Mouse (Mus musculus): ENCODE measurements around the gene Ndufaf8. TPM values are rescaled to one million over a fixed set of nuclear protein-coding genes. Genes with fewer than 3 reads are reported as not detected.

Ndufaf8 gene
- polyA plus RNA-seq, 1 experiment from 2014 or later: 45.6 TPM

GRCm38 (mm10) chr11:120119108-120119507, 20.4 kb downstream of the Ndufaf8 start:
- WGBS: 95% methylated on average over 7 of the region's 7 CpGs
- no peak for ATAC-seq (ENCODE audit: low read depth)
- peaks cover 57% of the 10 kb centered on the region for H3K36me3 ChIP-seq
- no peaks in the 10 kb centered on the region for H3K27me3 ChIP-seq
- no peak overlapping the region for H3K27ac ChIP-seq (replicated peaks)
- H3K9me3 ChIP-seq: no peaks in the 10 kb centered on the region
- no peak overlapping the region for H3K4me3 ChIP-seq
- H3K4me1 ChIP-seq (replicated peaks): peaks cover 17% of the 10 kb centered on the region
- H3K9ac ChIP-seq: no peak overlapping the region
- H3K4me2 ChIP-seq: no peak overlapping the region

DNA sequence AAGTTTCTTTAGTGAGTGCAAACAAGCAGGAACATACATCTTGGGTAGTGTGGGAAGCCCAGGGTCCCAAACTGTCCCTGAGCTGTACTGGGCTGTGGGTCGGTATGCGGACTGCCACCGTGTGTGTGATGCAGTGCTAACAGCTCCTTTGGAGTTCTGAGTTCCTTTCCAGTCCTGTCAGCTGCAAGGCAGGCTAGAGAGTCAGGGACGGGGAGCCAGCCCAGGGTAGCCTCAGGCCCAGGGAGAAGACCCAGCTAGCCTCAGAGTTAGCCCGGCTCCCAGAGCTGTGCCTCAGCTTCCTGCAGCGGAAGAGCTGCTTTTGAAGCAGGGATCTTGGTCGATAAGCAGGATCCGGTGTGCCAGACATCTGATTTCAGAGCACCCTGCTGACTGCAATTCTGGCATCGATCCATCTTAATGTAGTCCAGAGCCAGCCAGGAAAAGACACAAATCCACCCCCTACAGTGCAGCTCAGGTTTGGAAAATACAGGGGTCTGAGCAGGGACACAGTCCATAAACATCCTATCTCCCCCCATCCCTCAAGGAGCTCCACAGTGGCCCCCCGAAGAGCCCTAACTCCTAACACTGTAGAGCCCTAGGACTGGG, 21.3 kb downstream of the Ndufaf8 start:
- H3K27me3 ChIP-seq: no peaks in the 10 kb centered on the region
- whole genome bisulfite sequencing: 69% methylated on average over 10 of the region's 10 CpGs

DNA sequence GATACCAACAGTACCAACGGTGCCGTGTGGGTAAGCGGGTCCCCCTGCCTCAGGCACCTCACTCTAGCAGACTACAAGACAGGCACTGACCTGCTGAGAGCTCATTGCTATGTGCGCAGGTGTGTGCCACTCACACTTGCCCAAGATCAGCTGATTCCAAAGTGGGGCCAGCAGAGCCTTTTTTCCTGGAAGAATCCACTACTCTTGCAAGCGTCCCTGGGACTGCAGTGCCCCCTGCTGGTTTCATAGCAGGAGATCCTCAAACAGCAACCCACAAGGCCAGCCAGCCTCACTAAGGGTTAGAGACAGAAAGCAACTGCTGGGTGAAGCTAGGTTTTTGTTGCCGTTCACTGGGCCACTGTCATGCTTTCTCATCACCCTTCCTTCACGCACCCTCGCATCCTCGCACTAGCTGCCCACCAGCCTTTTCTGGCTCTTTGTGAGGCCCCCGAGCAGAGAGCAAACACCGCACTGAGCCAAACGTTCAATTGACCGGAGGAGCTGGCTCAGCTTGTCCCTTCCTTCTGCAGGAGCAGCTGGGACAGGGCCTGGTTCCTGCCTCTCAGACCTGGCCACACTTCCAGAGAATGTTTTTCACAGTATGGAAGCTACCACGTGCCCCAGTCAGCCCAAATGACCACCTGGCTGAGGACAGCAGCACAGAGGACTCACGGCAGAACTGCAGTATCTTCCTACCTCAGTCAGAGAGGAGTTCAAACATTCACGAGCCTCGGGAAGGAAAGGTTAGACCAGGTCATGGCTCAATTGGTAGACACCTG, 22.1 kb downstream of the Ndufaf8 start:
- Histone ChIP-seq H3K9ac (no peak overlapping the region), H3K27ac (replicated peaks) (peak overlapping the region; percentile 72)

More for the DNA sequence above, 21.3 kb downstream of the Ndufaf8 start:
- Histone ChIP-seq H3K4me2 (no peak overlapping the region), H3K9me3 (no peaks in the 10 kb centered on the region), H3K36me3 (peaks cover 58% of the 10 kb centered on the region), H3K4me1 (replicated peaks) (peaks cover 17% of the 10 kb centered on the region), H3K4me3 (no peak overlapping the region), H3K9ac (0 out of 2 replicates have a peak overlapping the region, but pooled peaks have one; percentile 27), H3K27ac (replicated peaks) (peak overlapping the region; percentile 72)
- ATAC-seq (ENCODE audit: low read depth): peak; percentile 34; the same call in 1 of the 2 replicates

GRCm38 (mm10) chr11:120122126-120122525, 23.4 kb downstream of the Ndufaf8 start:
- ATAC-seq (ENCODE audit: low read depth): no peak
- H3K4me2 ChIP-seq: no peak overlapping the region
- no peak overlapping the region for H3K9ac ChIP-seq
- H3K27me3 ChIP-seq: no peaks in the 10 kb centered on the region
- H3K36me3 ChIP-seq: peaks cover 50% of the 10 kb centered on the region
- H3K27ac ChIP-seq (replicated peaks): no peak overlapping the region
- no peaks in the 10 kb centered on the region for H3K9me3 ChIP-seq
- H3K4me1 ChIP-seq (replicated peaks): peaks cover 17% of the 10 kb centered on the region
- 83% methylated on average over 12 of the region's 12 CpGs for WGBS
- no peak overlapping the region for H3K4me3 ChIP-seq

More for the DNA sequence above, 22.1 kb downstream of the Ndufaf8 start:
- 82% methylated on average over 17 of the region's 17 CpGs for WGBS
- no peak overlapping the region for H3K4me3 ChIP-seq
- 0 out of 2 replicates have a peak, but pooled peaks have one; percentile 40 for ATAC-seq (ENCODE audit: low read depth)
- H3K4me1 ChIP-seq (replicated peaks): peaks cover 17% of the 10 kb centered on the region
- no peaks in the 10 kb centered on the region for H3K9me3 ChIP-seq
- peaks cover 54% of the 10 kb centered on the region for H3K36me3 ChIP-seq
- no peaks in the 10 kb centered on the region for H3K27me3 ChIP-seq
- no peak overlapping the region for H3K4me2 ChIP-seq

DNA sequence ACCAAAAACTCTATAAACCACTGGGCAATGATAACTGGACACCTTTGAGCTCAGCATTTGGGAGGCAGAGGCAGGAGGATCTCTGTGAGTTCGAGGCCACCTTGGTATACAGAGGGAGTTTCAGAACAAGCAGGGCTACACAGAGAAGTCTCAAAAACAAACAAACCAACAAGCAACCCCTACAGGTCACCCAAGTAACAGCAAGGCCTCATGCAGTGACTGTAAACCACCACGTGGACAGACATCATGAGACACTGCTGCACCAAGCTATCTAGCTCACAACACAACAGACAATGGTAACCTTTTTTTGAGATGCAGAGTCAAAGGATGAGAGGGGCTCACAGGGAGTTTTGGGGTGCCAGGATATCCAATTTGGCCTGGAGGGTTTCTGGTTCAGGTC, 28.1 kb downstream of the Ndufaf8 start:
- Histone ChIP-seq H3K9me3 (no peaks in the 10 kb centered on the region), H3K27ac (replicated peaks) (no peak overlapping the region), H3K4me3 (no peak overlapping the region), H3K4me1 (replicated peaks) (no peaks in the 10 kb centered on the region), H3K9ac (no peak overlapping the region), H3K27me3 (no peaks in the 10 kb centered on the region), H3K4me2 (no peak overlapping the region), H3K36me3 (peaks cover 70% of the 10 kb centered on the region)
- 82% methylated on average over 2 of the region's 2 CpGs for WGBS
- ATAC-seq (ENCODE audit: low read depth): no peak

- Histone ChIP-seq H3K36me3 (peaks cover 86% of the 10 kb centered on the region), H3K9ac (no peak overlapping the region), H3K4me3 (no peak overlapping the region), H3K9me3 (no peaks in the 10 kb centered on the region), H3K27ac (replicated peaks) (no peak overlapping the region), H3K4me1 (replicated peaks) (no peaks in the 10 kb centered on the region), H3K27me3 (no peaks in the 10 kb centered on the region), H3K4me2 (no peak overlapping the region)
- ATAC-seq (ENCODE audit: low read depth): no peak
- 79% methylated on average over 7 of the region's 7 CpGs for WGBS
Measured at GRCm38 (mm10) chr11:120129281-120129680, 30.6 kb downstream of the Ndufaf8 start.

GRCm38 (mm10) chr11:120134148-120134547, 35.4 kb downstream of the Ndufaf8 start:
- H3K9me3 ChIP-seq: no peaks in the 10 kb centered on the region
- H3K4me1 ChIP-seq (replicated peaks): peaks cover 27% of the 10 kb centered on the region
- ATAC-seq (ENCODE audit: low read depth): no peak
- 94% methylated on average over 5 of the region's 5 CpGs for WGBS
- H3K4me3 ChIP-seq: no peak overlapping the region
- H3K27ac ChIP-seq (replicated peaks): no peak overlapping the region
- H3K36me3 ChIP-seq: peaks cover 59% of the 10 kb centered on the region
- no peaks in the 10 kb centered on the region for H3K27me3 ChIP-seq
- H3K9ac ChIP-seq: no peak overlapping the region
- no peak overlapping the region for H3K4me2 ChIP-seq

DNA sequence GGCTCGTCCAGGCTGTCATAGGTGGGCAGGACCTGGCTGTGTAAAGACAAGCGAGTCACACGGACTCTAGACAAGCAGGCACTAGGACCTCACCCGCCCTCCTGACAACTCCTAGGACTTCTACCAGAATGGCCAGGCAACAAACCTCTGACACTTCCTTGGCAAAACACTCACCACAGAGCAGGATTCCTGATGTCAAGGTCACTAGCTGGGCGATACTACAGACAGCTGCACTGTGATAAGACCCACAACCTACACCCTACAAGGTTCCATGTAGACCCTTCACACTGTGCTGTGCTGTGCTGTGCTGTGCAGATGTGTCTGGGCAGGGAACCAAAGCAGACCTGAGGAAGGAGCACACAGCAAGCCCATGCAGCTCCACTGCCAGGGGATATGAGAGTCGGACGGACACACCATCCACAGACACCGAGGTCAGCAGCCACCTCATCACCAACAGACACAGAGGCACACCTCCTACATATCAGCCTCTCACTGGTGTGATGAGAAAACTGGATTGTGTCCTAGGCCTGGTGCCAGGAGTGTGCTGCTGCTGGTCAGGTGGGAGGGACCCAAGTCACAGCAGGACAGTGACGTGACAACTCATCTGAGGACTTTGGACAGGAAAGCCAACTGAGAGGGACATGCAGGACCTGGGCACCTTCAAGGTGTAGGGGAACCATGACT, 36.3 kb downstream of the Ndufaf8 start:
- Histone ChIP-seq H3K27me3 (no peaks in the 10 kb centered on the region), H3K4me1 (replicated peaks) (peaks cover 27% of the 10 kb centered on the region), H3K9ac (no peak overlapping the region), H3K4me3 (no peak overlapping the region), H3K4me2 (no peak overlapping the region), H3K27ac (replicated peaks) (no peak overlapping the region), H3K9me3 (no peaks in the 10 kb centered on the region), H3K36me3 (peaks cover 58% of the 10 kb centered on the region)
- 94% methylated on average over 9 of the region's 9 CpGs for WGBS
- no peak for ATAC-seq (ENCODE audit: low read depth)

GRCm38 (mm10) chr11:120136195-120136594, 37.5 kb downstream of the Ndufaf8 start:
- H3K27me3 ChIP-seq: no peaks in the 10 kb centered on the region
- no peak overlapping the region for H3K4me2 ChIP-seq
- WGBS: 76% methylated on average over 8 of the region's 8 CpGs
- no peaks in the 10 kb centered on the region for H3K9me3 ChIP-seq
- no peak overlapping the region for H3K27ac ChIP-seq (replicated peaks)
- H3K36me3 ChIP-seq: peaks cover 50% of the 10 kb centered on the region
- no peak for ATAC-seq (ENCODE audit: low read depth)
- H3K9ac ChIP-seq: no peak overlapping the region
- H3K4me1 ChIP-seq (replicated peaks): peaks cover 27% of the 10 kb centered on the region
- H3K4me3 ChIP-seq: no peak overlapping the region

DNA sequence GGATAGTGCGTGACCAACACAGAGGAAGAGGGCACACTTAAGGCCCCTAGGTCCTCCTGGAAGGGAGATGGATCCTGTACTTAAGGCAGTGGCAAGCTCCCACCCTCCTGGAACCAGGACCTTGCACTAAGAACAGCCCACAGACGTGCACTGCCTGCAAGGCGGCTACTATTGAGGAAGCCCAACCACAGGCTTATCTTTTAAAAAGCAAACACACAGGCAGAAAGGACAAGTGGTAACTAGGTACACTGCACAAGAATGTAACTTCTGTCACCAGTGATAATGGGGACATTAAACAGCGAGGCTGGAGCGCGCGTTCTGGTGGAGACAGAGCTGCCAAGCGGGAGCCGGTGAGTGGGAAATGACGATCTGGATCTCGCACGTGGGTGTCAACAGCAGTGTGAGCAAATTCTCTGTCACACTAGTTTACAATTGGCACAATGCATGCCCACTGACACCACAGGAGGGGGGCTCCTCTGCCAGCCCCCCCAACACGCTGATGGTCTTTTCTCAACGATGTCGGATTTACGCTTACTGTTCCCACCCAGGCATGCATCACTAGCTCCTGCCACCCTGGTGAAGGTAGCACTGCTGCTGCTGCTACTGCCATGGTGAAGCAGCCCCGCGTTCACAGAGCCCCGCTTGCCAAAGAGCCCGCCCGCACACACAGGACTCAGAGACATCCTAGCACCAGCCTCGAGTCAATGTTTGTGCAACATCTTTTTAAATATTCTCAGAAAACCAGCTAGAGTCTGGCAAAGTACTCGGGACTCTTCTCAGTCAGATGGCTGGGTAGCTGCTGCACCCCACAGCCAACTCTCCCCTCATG, 38.3 kb downstream of the Ndufaf8 start:
- ATAC-seq (ENCODE audit: low read depth): no peak
- Histone ChIP-seq H3K4me2 (no peak overlapping the region), H3K9me3 (no peaks in the 10 kb centered on the region), H3K9ac (0 out of 2 replicates have a peak overlapping the region, but pooled peaks have one; percentile 12), H3K4me1 (replicated peaks) (peaks cover 27% of the 10 kb centered on the region), H3K27me3 (no peaks in the 10 kb centered on the region), H3K4me3 (no peak overlapping the region), H3K27ac (replicated peaks) (0 out of 2 replicates have a peak overlapping the region, but pooled peaks have one; percentile 23), H3K36me3 (peaks cover 42% of the 10 kb centered on the region)
- WGBS: 57% methylated on average over 23 of the region's 23 CpGs

DNA sequence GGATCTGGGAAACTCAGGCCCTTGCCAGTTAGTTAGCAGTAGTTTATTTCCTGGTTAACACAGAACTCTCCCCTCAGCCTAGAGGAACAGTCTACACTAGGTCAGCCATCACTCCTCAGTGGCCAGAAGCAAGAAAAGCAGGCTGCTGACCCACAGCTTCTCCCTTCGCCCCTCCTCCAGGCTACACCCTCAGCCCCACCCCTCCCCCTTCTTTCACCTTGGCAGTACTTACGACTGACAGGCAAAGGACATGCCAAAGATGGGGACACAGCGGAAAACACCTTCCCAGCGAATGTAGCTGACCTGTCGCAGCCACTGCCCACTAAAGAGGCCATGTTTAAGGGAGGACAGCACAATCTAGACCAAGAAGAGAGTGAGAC, 38.9 kb downstream of the Ndufaf8 start:
- Histone ChIP-seq H3K27ac (replicated peaks) (no peak overlapping the region), H3K9me3 (no peaks in the 10 kb centered on the region), H3K27me3 (no peaks in the 10 kb centered on the region), H3K4me1 (replicated peaks) (peaks cover 33% of the 10 kb centered on the region), H3K4me2 (no peak overlapping the region), H3K36me3 (peaks cover 36% of the 10 kb centered on the region), H3K9ac (0 out of 2 replicates have a peak overlapping the region, but pooled peaks have one; percentile 12), H3K4me3 (no peak overlapping the region)
- WGBS: 67% methylated on average over 5 of the region's 5 CpGs
- ATAC-seq (ENCODE audit: low read depth): no peak

All from neural tube, embryonic 13.5 days (tissue).